Mouse (Mus musculus): ENCODE results near the gene Etv2. TPM values are rescaled to one million over a fixed set of nuclear protein-coding genes. Genes with fewer than 3 reads are reported as not detected.

Gene Etv2
- polyA plus RNA-seq (2012; rRNA removed) = 7.9 and 8.4 TPM in 2 replicates

DNA sequence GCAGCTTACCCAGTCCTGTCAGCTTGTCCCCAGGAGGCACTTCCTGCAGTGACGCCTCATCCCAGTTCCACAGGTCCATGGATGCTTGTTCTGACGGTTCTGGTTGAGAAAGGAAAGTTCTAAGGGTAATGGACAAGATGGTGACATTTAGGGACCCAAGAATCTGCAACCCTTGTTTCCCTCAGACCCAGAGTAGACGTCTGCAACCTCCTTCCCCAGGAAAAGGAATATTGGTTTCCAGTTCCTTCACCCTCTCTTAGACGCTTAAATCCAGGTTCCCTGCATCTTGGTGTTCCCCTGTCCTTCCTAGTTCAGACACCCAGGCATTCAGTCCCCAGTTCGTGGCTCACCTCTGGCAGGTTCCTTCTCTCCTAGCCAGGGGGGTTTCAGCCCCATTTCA lies at the start of gene Etv2:
Gene Etv2 (minus strand): TSS at position 101 of the 400 bp plus-strand sequence.
- peaks cover 13% of the 10 kb centered on the region for H3K4me1 ChIP-seq (ENCODE audit: control insufficient read depth, insufficient read depth, low read length)
- no peaks in the 10 kb centered on the region for H3K36me3 ChIP-seq (ENCODE audit: control insufficient read depth, insufficient read depth, low read length)
- H3K4me3 ChIP-seq (ENCODE audit: control insufficient read depth, low read depth, low read length) = peak within 1 kb of the TSS; percentile 82
- H3K27me3 ChIP-seq (ENCODE audit: control insufficient read depth, insufficient read depth, low read length) = no peaks in the 10 kb centered on the region
- H3K27ac ChIP-seq (ENCODE audit: control insufficient read depth, insufficient read depth, low read depth, low read length) = no peak within 1 kb of the TSS
- no peak for TF ChIP-seq CTCF (IDR thresholded peaks at IDR 0.05; ENCODE audit: control insufficient read depth, insufficient read depth, insufficient replicate concordance, low read depth, low read length)
- no peak for TF ChIP-seq POLR2A (IDR thresholded peaks at IDR 0.05; ENCODE audit: control insufficient read depth, low read depth, low read length)

DNA sequence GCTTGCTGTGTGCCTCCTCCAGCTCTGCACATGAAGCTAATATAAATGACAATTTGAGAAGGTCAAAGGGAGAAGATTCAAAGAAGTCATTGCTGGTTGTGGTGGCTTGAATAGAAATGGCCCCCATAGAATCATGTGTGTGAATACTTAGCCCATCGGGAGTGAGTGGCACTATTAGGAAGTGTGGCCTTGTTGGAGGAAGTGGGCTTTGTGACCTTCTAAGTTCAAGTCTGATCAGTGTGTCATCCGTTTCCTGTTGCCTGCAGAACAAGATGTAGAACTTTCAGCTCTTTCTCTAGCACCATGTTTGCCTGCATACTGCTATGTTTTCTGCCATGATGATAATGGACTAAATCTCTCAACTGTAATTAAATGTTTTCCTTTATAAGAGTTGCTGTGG lies 47.8 kb upstream of the Etv2 start:
- Histone ChIP-seq H3K27me3 (ENCODE audit: control insufficient read depth, insufficient read depth, low read length) (no peaks in the 10 kb centered on the region), H3K4me3 (ENCODE audit: control insufficient read depth, low read depth, low read length) (no peak overlapping the region), H3K4me1 (ENCODE audit: control insufficient read depth, insufficient read depth, low read length) (no peaks in the 10 kb centered on the region; the same call in 1 of the 2 replicates), H3K27ac (ENCODE audit: control insufficient read depth, insufficient read depth, low read depth, low read length) (no peak overlapping the region), H3K36me3 (ENCODE audit: control insufficient read depth, insufficient read depth, low read length) (no peaks in the 10 kb centered on the region)
- TF ChIP-seq CTCF (IDR thresholded peaks at IDR 0.05; ENCODE audit: control insufficient read depth, insufficient read depth, insufficient replicate concordance, low read depth, low read length) (no peak), POLR2A (IDR thresholded peaks at IDR 0.05; ENCODE audit: control insufficient read depth, low read depth, low read length) (no peak)

DNA sequence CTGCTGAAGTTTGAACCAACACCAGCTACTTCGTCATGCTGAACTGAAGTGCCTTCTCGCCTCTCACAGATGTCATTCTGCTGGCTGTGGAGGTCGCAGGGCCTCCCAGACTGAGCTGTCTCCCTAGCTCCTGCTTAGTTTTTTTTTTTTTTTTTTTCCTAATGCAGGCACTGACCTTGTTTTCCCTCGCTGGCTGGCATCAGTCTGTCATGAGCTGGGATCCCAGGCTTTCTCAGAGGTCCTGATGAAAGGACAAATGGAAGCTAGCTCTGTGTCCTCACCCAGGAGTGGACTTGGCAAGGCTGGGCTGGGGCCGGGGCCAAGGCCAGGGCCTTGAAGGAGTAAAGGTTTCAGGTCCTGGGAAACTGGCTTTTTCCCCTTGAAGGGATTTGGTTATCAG lies 46.2 kb upstream of the Etv2 start:
- no peak overlapping the region for H3K4me3 ChIP-seq (ENCODE audit: control insufficient read depth, low read depth, low read length)
- H3K4me1 ChIP-seq (ENCODE audit: control insufficient read depth, insufficient read depth, low read length) = no peaks in the 10 kb centered on the region
- H3K27ac ChIP-seq (ENCODE audit: control insufficient read depth, insufficient read depth, low read depth, low read length) = no peak overlapping the region; the same call in 1 of the 2 replicates
- TF ChIP-seq POLR2A (IDR thresholded peaks at IDR 0.05; ENCODE audit: control insufficient read depth, low read depth, low read length) = no peak
- no peak for TF ChIP-seq CTCF (IDR thresholded peaks at IDR 0.05; ENCODE audit: control insufficient read depth, insufficient read depth, insufficient replicate concordance, low read depth, low read length)
- no peaks in the 10 kb centered on the region for H3K36me3 ChIP-seq (ENCODE audit: control insufficient read depth, insufficient read depth, low read length)
- H3K27me3 ChIP-seq (ENCODE audit: control insufficient read depth, insufficient read depth, low read length) = no peaks in the 10 kb centered on the region

DNA sequence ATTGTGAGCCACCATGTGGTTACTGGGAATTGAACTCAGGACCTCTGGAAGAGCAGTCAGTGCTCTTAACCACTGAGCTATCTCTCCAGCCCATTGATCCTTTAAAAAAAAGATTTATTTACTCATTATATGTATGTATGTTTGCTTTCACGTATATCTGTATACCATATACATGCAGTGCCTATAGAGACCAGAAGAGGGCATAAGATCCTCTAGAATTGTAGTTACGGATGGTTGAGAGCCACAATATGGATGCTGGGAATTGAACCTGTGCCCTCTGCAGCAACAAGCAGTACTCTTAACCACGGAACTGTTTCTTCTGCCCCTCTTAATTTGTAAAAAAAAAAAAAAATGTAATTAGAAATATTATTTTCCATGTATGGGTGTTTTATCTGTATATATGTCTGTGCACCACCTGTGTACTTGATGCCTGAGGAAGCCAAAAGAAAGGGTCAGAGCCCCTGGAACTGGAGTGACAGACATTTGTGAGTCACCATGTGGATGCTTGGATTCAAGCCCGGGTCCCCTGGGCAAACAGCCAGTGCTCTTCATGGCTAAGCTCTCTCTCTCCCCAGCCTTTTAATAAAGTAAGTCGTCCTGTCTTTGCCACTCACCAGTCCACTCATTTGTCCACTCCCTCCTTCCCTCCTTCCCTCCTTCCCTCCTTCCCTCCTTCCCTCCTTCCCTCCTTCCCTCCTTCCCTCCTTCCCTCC lies 42.8 kb upstream of the Etv2 start:
- H3K4me1 ChIP-seq (ENCODE audit: control insufficient read depth, insufficient read depth, low read length) = no peaks in the 10 kb centered on the region
- H3K27ac ChIP-seq (ENCODE audit: control insufficient read depth, insufficient read depth, low read depth, low read length) = no peak overlapping the region
- H3K27me3 ChIP-seq (ENCODE audit: control insufficient read depth, insufficient read depth, low read length) = no peaks in the 10 kb centered on the region
- H3K36me3 ChIP-seq (ENCODE audit: control insufficient read depth, insufficient read depth, low read length) = no peaks in the 10 kb centered on the region
- no peak overlapping the region for H3K4me3 ChIP-seq (ENCODE audit: control insufficient read depth, low read depth, low read length)
- no peak for TF ChIP-seq POLR2A (IDR thresholded peaks at IDR 0.05; ENCODE audit: control insufficient read depth, low read depth, low read length)
- TF ChIP-seq CTCF (IDR thresholded peaks at IDR 0.05; ENCODE audit: control insufficient read depth, insufficient read depth, insufficient replicate concordance, low read depth, low read length) = no peak

DNA sequence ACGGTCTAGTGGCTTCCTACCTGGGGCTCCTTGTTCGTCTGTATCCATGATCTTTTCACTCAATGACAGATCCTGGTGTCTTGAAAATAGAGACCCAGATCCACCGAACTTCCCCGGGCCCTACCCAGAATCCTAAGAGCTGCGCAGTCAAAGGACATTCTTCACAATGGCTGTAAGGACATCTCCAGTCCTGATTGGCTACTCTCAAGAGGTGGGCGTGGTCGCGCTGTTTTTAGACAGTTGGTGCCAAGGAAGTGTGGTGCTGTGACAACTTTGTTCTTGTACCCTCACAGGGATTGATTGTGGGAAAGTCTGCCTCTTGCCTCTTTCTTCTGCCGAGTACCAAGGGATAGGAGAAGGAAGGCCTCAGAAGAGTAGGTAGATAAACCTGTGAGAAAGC lies 35.8 kb upstream of the Etv2 start, which contains the start of gene Pmis2:
Gene Pmis2 (minus strand): TSS at position 126 of the 400 bp plus-strand sequence.
- Histone ChIP-seq H3K27me3 (ENCODE audit: control insufficient read depth, insufficient read depth, low read length) (no peaks in the 10 kb centered on the region), H3K36me3 (ENCODE audit: control insufficient read depth, insufficient read depth, low read length) (no peaks in the 10 kb centered on the region), H3K4me3 (ENCODE audit: control insufficient read depth, low read depth, low read length) (peak within 1 kb of the TSS; percentile 87), H3K4me1 (ENCODE audit: control insufficient read depth, insufficient read depth, low read length) (peaks cover 2% of the 10 kb centered on the region; the same call in 1 of the 2 replicates), H3K27ac (ENCODE audit: control insufficient read depth, insufficient read depth, low read depth, low read length) (peak within 1 kb of the TSS; percentile 93)
- peak; percentile 60; the same call in 1 of the 2 replicates for TF ChIP-seq POLR2A (IDR thresholded peaks at IDR 0.05; ENCODE audit: control insufficient read depth, low read depth, low read length)
- TF ChIP-seq CTCF (IDR thresholded peaks at IDR 0.05; ENCODE audit: control insufficient read depth, insufficient read depth, insufficient replicate concordance, low read depth, low read length) = no peak

DNA sequence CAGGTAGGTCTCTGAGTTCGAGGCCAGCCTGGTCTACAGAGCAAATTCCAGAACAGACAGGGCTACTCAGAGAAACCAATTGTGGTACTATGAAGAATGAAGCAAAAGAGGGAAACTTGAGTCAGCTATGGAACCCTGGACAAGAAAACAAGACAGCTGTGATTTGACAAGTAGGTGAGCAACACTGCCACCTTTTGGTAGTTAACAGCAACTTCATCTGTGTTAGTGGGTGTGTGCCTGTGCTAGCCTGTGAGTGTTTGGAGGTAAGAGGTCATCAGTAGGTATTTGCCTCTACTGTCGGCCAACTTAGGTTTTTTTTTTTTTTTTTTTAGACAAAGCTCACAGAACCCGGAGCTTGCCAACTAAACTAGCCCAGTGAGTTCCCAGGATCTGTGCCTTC lies 33.6 kb upstream of the Etv2 start:
- H3K27me3 ChIP-seq (ENCODE audit: control insufficient read depth, insufficient read depth, low read length) = no peaks in the 10 kb centered on the region
- H3K27ac ChIP-seq (ENCODE audit: control insufficient read depth, insufficient read depth, low read depth, low read length) = no peak overlapping the region
- H3K4me3 ChIP-seq (ENCODE audit: control insufficient read depth, low read depth, low read length) = peak overlapping the region; percentile 50
- H3K36me3 ChIP-seq (ENCODE audit: control insufficient read depth, insufficient read depth, low read length) = no peaks in the 10 kb centered on the region
- H3K4me1 ChIP-seq (ENCODE audit: control insufficient read depth, insufficient read depth, low read length) = peaks cover 4% of the 10 kb centered on the region
- no peak for TF ChIP-seq POLR2A (IDR thresholded peaks at IDR 0.05; ENCODE audit: control insufficient read depth, low read depth, low read length)
- no peak for TF ChIP-seq CTCF (IDR thresholded peaks at IDR 0.05; ENCODE audit: control insufficient read depth, insufficient read depth, insufficient replicate concordance, low read depth, low read length)

DNA sequence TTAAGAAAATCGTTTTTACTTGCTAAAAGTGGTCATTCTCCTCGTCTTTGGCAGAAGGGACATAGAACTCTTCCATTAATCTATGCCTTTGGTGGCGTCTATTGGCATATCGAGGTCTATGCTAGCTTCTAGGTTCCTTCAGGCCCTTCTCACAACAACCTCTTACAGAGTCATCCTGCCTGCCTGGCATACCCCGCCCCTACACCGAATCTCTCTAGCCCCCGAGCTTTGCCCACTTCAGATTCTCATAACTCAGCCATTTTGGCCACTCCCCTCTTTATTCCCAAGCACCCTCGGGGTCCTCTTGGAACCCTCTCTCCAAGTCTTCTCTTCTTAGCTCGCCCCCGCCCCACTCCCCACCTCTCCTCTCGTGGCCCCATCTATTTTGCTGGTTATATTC lies 29.7 kb upstream of the Etv2 start:
- Histone ChIP-seq H3K27me3 (ENCODE audit: control insufficient read depth, insufficient read depth, low read length) (no peaks in the 10 kb centered on the region), H3K4me1 (ENCODE audit: control insufficient read depth, insufficient read depth, low read length) (peaks cover 2% of the 10 kb centered on the region; the same call in 1 of the 2 replicates), H3K27ac (ENCODE audit: control insufficient read depth, insufficient read depth, low read depth, low read length) (peak overlapping the region; percentile 95), H3K36me3 (ENCODE audit: control insufficient read depth, insufficient read depth, low read length) (peaks cover 2% of the 10 kb centered on the region; the same call in 1 of the 2 replicates), H3K4me3 (ENCODE audit: control insufficient read depth, low read depth, low read length) (peak overlapping the region; percentile 99)
- TF ChIP-seq CTCF (IDR thresholded peaks at IDR 0.05; ENCODE audit: control insufficient read depth, insufficient read depth, insufficient replicate concordance, low read depth, low read length) (no peak), POLR2A (IDR thresholded peaks at IDR 0.05; ENCODE audit: control insufficient read depth, low read depth, low read length) (no peak)
